In genomic region chr9:108480813-108481519, GRCm38 (mm10) we compare ENCODE assay signal across 10 mouse cellular contexts. TPM values are rescaled to one million over a fixed set of nuclear protein-coding genes. Genes with fewer than 3 reads are reported as not detected.
A peak's percentile ranks its signal among the peaks of the same experiment; 100 is the strongest.
DNase-seq lines count a peak whose midpoint lies in the region; ATAC-seq lines count a peak whose summit lies in the region.
"Had no signal": no experiment of that assay in that cellular context is flagged by ENCODE, and none has a peak within 500 bp of the region (broad histone marks: within the 10 kb centered on the region; RNA-seq: fewer than 3 reads in every experiment).

No protein-coding gene starts in this region.

- no peaks in the 10 kb centered on the region for H3K27me3 ChIP-seq in heart, embryonic 10.5 days (ENCODE audit: insufficient read depth, poor library complexity, severe bottlenecking)
- H3K27me3 ChIP-seq in midbrain, embryonic 10.5 days (ENCODE audit: low read depth, poor library complexity, severe bottlenecking) = no peaks in the 10 kb centered on the region
- no peaks in the 10 kb centered on the region for H3K27me3 ChIP-seq in midbrain, embryonic 16.5 days (ENCODE audit: control insufficient read depth, insufficient read depth, low read depth, low read length)
- H3K27me3 ChIP-seq in intestine, embryonic 14.5 days (replicated peaks; ENCODE audit: control insufficient read depth, insufficient read depth, low read length) = no peaks in the 10 kb centered on the region
- no peaks in the 10 kb centered on the region for H3K27me3 ChIP-seq in stomach, embryonic 16.5 days (ENCODE audit: control insufficient read depth, insufficient read depth, low read length)

- no peaks in the 10 kb centered on the region for H3K9me3 ChIP-seq in heart, embryonic 10.5 days
- no peaks in the 10 kb centered on the region for H3K9me3 ChIP-seq in midbrain, embryonic 10.5 days (replicated peaks)
- H3K9me3 ChIP-seq in midbrain, embryonic 16.5 days (replicated peaks; ENCODE audit: control insufficient read depth, low read length, poor library complexity, severe bottlenecking) = no peaks in the 10 kb centered on the region
- H3K9me3 ChIP-seq in intestine, embryonic 14.5 days (ENCODE audit: control insufficient read depth, low read length) = no peaks in the 10 kb centered on the region
- H3K9me3 ChIP-seq in stomach, embryonic 16.5 days (replicated peaks; ENCODE audit: control insufficient read depth, low read length) = no peaks in the 10 kb centered on the region
- H3K9me3 ChIP-seq: liver, embryonic 13.5 days had no signal

- no peak for ATAC-seq in midbrain, embryonic 16.5 days
- ATAC-seq in intestine, embryonic 14.5 days (replicated peaks; ENCODE audit: low FRiP score, low TSS enrichment, low read depth) = no peak
- no peak for ATAC-seq in stomach, embryonic 16.5 days (ENCODE audit: insufficient read depth, low FRiP score)

- H3K4me2 ChIP-seq in midbrain, embryonic 16.5 days (ENCODE audit: low read length) = no peak overlapping the region
- peak overlapping the region; percentile 91 for H3K4me2 ChIP-seq in intestine, embryonic 14.5 days (ENCODE audit: low read length)
- peak overlapping the region; percentile 68 for H3K4me2 ChIP-seq in stomach, embryonic 16.5 days (ENCODE audit: low read depth, low read length)

- no peak for DNase-seq in heart, embryonic 10.5 days (ENCODE audit: low spot score)
- DNase-seq in heart, adult 9 months (ENCODE audit: low spot score in 2 of 2) = no peak
- DNase-seq in midbrain, embryonic 10.5 days (ENCODE audit: low spot score) = no peak
- DNase-seq in intestine, embryonic 14.5 days (ENCODE audit: low spot score) = no peak
- DNase-seq in cerebellum, adult 9-10 months = no peak
- DNase-seq in spleen, postnatal 14 days (ENCODE audit: low spot score in 2 of 2) = no peak
- DNase-seq: gastrocnemius, postnatal 10 days; liver, embryonic 13.5 days had no signal

- H3K4me3 ChIP-seq in heart, embryonic 10.5 days = peak overlapping the region; percentile 67
- H3K4me3 ChIP-seq in midbrain, embryonic 10.5 days = peak overlapping the region; percentile 63
- H3K4me3 ChIP-seq in midbrain, embryonic 16.5 days (ENCODE audit: low read depth, low read length) = no peak overlapping the region
- no peak overlapping the region for H3K4me3 ChIP-seq in intestine, embryonic 14.5 days (ENCODE audit: low read depth, low read length)
- H3K4me3 ChIP-seq in stomach, embryonic 16.5 days (replicated peaks; ENCODE audit: low read length) = peak overlapping the region; percentile 68; the same call in 1 of the 2 replicates

- peaks cover 50% of the 10 kb centered on the region for H3K36me3 ChIP-seq in heart, embryonic 10.5 days
- H3K36me3 ChIP-seq in midbrain, embryonic 10.5 days = peaks cover 44% of the 10 kb centered on the region
- H3K36me3 ChIP-seq in midbrain, embryonic 16.5 days (ENCODE audit: control insufficient read depth, insufficient read depth, low read length) = no peaks in the 10 kb centered on the region
- H3K36me3 ChIP-seq in intestine, embryonic 14.5 days (ENCODE audit: control insufficient read depth, insufficient read depth, low read length) = peaks cover 43% of the 10 kb centered on the region
- H3K36me3 ChIP-seq in stomach, embryonic 16.5 days (ENCODE audit: control insufficient read depth, insufficient read depth, low read length) = peaks cover 24% of the 10 kb centered on the region; the same call in 1 of the 2 replicates

- H3K27ac ChIP-seq in heart, embryonic 10.5 days = peak overlapping the region; percentile 94
- H3K27ac ChIP-seq in midbrain, embryonic 10.5 days (replicated peaks) = peak overlapping the region; percentile 35; the same call in 1 of the 2 replicates
- H3K27ac ChIP-seq in midbrain, embryonic 16.5 days (ENCODE audit: low read length) = no peak overlapping the region
- H3K27ac ChIP-seq in intestine, embryonic 14.5 days (ENCODE audit: low read depth) = no peak overlapping the region
- no peak overlapping the region for H3K27ac ChIP-seq in stomach, embryonic 16.5 days (ENCODE audit: low read length)
- H3K27ac ChIP-seq: liver, embryonic 13.5 days had no signal

- H3K9ac ChIP-seq in midbrain, embryonic 16.5 days (ENCODE audit: low read depth, low read length) = no peak overlapping the region
- peak overlapping the region; percentile 73; the same call in 1 of the 2 replicates for H3K9ac ChIP-seq in intestine, embryonic 14.5 days (ENCODE audit: low read length)
- H3K9ac ChIP-seq in stomach, embryonic 16.5 days (ENCODE audit: low read length) = peak overlapping the region; percentile 87

- peaks cover 35% of the 10 kb centered on the region for H3K4me1 ChIP-seq in heart, embryonic 10.5 days
- peaks cover 36% of the 10 kb centered on the region for H3K4me1 ChIP-seq in midbrain, embryonic 10.5 days
- peaks cover 13% of the 10 kb centered on the region for H3K4me1 ChIP-seq in midbrain, embryonic 16.5 days (ENCODE audit: control insufficient read depth, insufficient read depth, low read length)
- peaks cover 17% of the 10 kb centered on the region for H3K4me1 ChIP-seq in intestine, embryonic 14.5 days (replicated peaks; ENCODE audit: control insufficient read depth, insufficient read depth, low read length)
- peaks cover 14% of the 10 kb centered on the region; the same call in 1 of the 2 replicates for H3K4me1 ChIP-seq in stomach, embryonic 16.5 days (ENCODE audit: control insufficient read depth, insufficient read depth, low read length)

- WGBS in heart, embryonic 10.5 days = 85% methylated on average over 28 of the region's 28 CpGs
- WGBS in midbrain, embryonic 10.5 days = 93% methylated on average over 28 of the region's 28 CpGs
- 93% methylated on average over 28 of the region's 28 CpGs for WGBS in midbrain, embryonic 16.5 days
- WGBS in intestine, embryonic 14.5 days = 90% methylated on average over 28 of the region's 28 CpGs
- WGBS in stomach, embryonic 16.5 days = 89% methylated on average over 28 of the region's 28 CpGs

RNA-seq across cellular contexts. Expression of gene Lamb2, which starts 1.4 kb away (rescaled TPM):
- polyA plus RNA-seq in heart, embryonic 10.5 days (2016; fragmentation: Nextera tagmentation; extraction: Ambion mirVana) = 46.3 and 57.4 TPM in 2 replicates
- polyA plus RNA-seq in midbrain, embryonic 10.5 days (2016; fragmentation: Nextera tagmentation; extraction: Ambion mirVana) = 42.7 and 46.2 TPM in 2 replicates
- 18.6 and 19.3 TPM in 2 replicates for polyA plus RNA-seq in midbrain, embryonic 16.5 days (2015; fragmentation: Nextera tagmentation; extraction: Ambion mirVana)
- 32.3 and 33.7 TPM in 2 replicates for polyA plus RNA-seq in intestine, embryonic 14.5 days (2014; fragmentation: Nextera tagmentation; extraction: Ambion mirVana)
- 61.4 and 68.7 TPM in 2 replicates for polyA plus RNA-seq in stomach, embryonic 16.5 days (2015; fragmentation: Nextera tagmentation; extraction: Ambion mirVana)

RNA-seq across cellular contexts. Expression of gene Usp19, which starts 9.4 kb away (rescaled TPM):
- polyA plus RNA-seq in heart, embryonic 10.5 days (2016; fragmentation: Nextera tagmentation; extraction: Ambion mirVana) = 78.6 and 84.1 TPM in 2 replicates
- polyA plus RNA-seq in midbrain, embryonic 10.5 days (2016; fragmentation: Nextera tagmentation; extraction: Ambion mirVana) = 79.4 and 91.6 TPM in 2 replicates
- polyA plus RNA-seq in midbrain, embryonic 16.5 days (2015; fragmentation: Nextera tagmentation; extraction: Ambion mirVana) = 68.6 and 71.5 TPM in 2 replicates
- 51.6 and 53.5 TPM in 2 replicates for polyA plus RNA-seq in intestine, embryonic 14.5 days (2014; fragmentation: Nextera tagmentation; extraction: Ambion mirVana)
- 41.1 and 49.5 TPM in 2 replicates for polyA plus RNA-seq in stomach, embryonic 16.5 days (2015; fragmentation: Nextera tagmentation; extraction: Ambion mirVana)

RNA-seq across cellular contexts. Expression of gene Klhdc8b, which starts 19.6 kb away (rescaled TPM):
- polyA plus RNA-seq in heart, embryonic 10.5 days (2016; fragmentation: Nextera tagmentation; extraction: Ambion mirVana) = 86.8 and 106 TPM in 2 replicates
- polyA plus RNA-seq in midbrain, embryonic 10.5 days (2016; fragmentation: Nextera tagmentation; extraction: Ambion mirVana) = 43.1 and 52.1 TPM in 2 replicates
- polyA plus RNA-seq in midbrain, embryonic 16.5 days (2015; fragmentation: Nextera tagmentation; extraction: Ambion mirVana) = 72.6 and 81.0 TPM in 2 replicates
- 59.9 and 60.7 TPM in 2 replicates for polyA plus RNA-seq in intestine, embryonic 14.5 days (2014; fragmentation: Nextera tagmentation; extraction: Ambion mirVana)
- polyA plus RNA-seq in stomach, embryonic 16.5 days (2015; fragmentation: Nextera tagmentation; extraction: Ambion mirVana) = 63.4 and 67.5 TPM in 2 replicates

RNA-seq across cellular contexts. Expression of gene Ccdc71, which starts 20.6 kb away (rescaled TPM):
- 46.6 and 61.1 TPM in 2 replicates for polyA plus RNA-seq in heart, embryonic 10.5 days (2016; fragmentation: Nextera tagmentation; extraction: Ambion mirVana)
- 58.2 and 59.4 TPM in 2 replicates for polyA plus RNA-seq in midbrain, embryonic 10.5 days (2016; fragmentation: Nextera tagmentation; extraction: Ambion mirVana)
- 65.2 and 69.3 TPM in 2 replicates for polyA plus RNA-seq in midbrain, embryonic 16.5 days (2015; fragmentation: Nextera tagmentation; extraction: Ambion mirVana)
- 43.9 and 49.7 TPM in 2 replicates for polyA plus RNA-seq in intestine, embryonic 14.5 days (2014; fragmentation: Nextera tagmentation; extraction: Ambion mirVana)
- polyA plus RNA-seq in stomach, embryonic 16.5 days (2015; fragmentation: Nextera tagmentation; extraction: Ambion mirVana) = 51.6 and 55.7 TPM in 2 replicates

RNA-seq across cellular contexts. Expression of gene Qars, which starts 26.5 kb away (rescaled TPM):
- 83.2 and 95.8 TPM in 2 replicates for polyA plus RNA-seq in heart, embryonic 10.5 days (2016; fragmentation: Nextera tagmentation; extraction: Ambion mirVana)
- 112 and 115 TPM in 2 replicates for polyA plus RNA-seq in midbrain, embryonic 10.5 days (2016; fragmentation: Nextera tagmentation; extraction: Ambion mirVana)
- polyA plus RNA-seq in midbrain, embryonic 16.5 days (2015; fragmentation: Nextera tagmentation; extraction: Ambion mirVana) = 56.6 and 68.2 TPM in 2 replicates
- 119 and 128 TPM in 2 replicates for polyA plus RNA-seq in intestine, embryonic 14.5 days (2014; fragmentation: Nextera tagmentation; extraction: Ambion mirVana)
- polyA plus RNA-seq in stomach, embryonic 16.5 days (2015; fragmentation: Nextera tagmentation; extraction: Ambion mirVana) = 106 and 127 TPM in 2 replicates

Comparison
In these comparisons a context has a peak if more than half of its experiments do, and no peak if none do; other contexts are left out.
1. H3K27ac ChIP-seq: peak in heart, embryonic 10.5 days (single experiment) and midbrain, embryonic 10.5 days (single experiment); none in midbrain, embryonic 16.5 days (single experiment), intestine, embryonic 14.5 days (single experiment) and stomach, embryonic 16.5 days (single experiment).
2. H3K4me3 ChIP-seq: peak in heart, embryonic 10.5 days (single experiment), midbrain, embryonic 10.5 days (single experiment) and stomach, embryonic 16.5 days (single experiment); none in midbrain, embryonic 16.5 days (single experiment) and intestine, embryonic 14.5 days (single experiment).